Mouse (Mus musculus): ENCODE data around the gene Pgd. TPM values are rescaled to one million over a fixed set of nuclear protein-coding genes. Genes with fewer than 3 reads are reported as not detected.

The Pgd gene
- polyA plus RNA-seq, 1 experiment: 3.6 TPM

GRCm38 (mm10) chr4:149159891-149160290 lies 6.7 kb downstream of the Pgd start:
- no peaks in the 10 kb centered on the region for H3K27me3 ChIP-seq (ENCODE audit: control insufficient read depth)
- peaks cover 4% of the 10 kb centered on the region for H3K4me1 ChIP-seq (ENCODE audit: control insufficient read depth)
- no peak overlapping the region for H3K4me3 ChIP-seq (replicated peaks)
- H3K36me3 ChIP-seq (ENCODE audit: control insufficient read depth): peaks cover 71% of the 10 kb centered on the region
- no peak for TF ChIP-seq TAL1 (IDR thresholded peaks at IDR 0.05; ENCODE audit: low read length)
- TF ChIP-seq GATA1 (IDR thresholded peaks at IDR 0.05; ENCODE audit: low read length): no peak
- H3K9me3 ChIP-seq (ENCODE audit: control insufficient read depth, low read length): no peaks in the 10 kb centered on the region

GRCm38 (mm10) chr4:149159203-149159602 lies 7.4 kb downstream of the Pgd start:
- Histone ChIP-seq H3K9me3 (ENCODE audit: control insufficient read depth, low read length) (no peaks in the 10 kb centered on the region), H3K27me3 (ENCODE audit: control insufficient read depth) (no peaks in the 10 kb centered on the region), H3K36me3 (ENCODE audit: control insufficient read depth) (peaks cover 77% of the 10 kb centered on the region), H3K4me3 (replicated peaks) (no peak overlapping the region), H3K4me1 (ENCODE audit: control insufficient read depth) (peaks cover 3% of the 10 kb centered on the region)
- no peak for TF ChIP-seq TAL1 (IDR thresholded peaks at IDR 0.05; ENCODE audit: low read length)
- no peak for TF ChIP-seq GATA1 (IDR thresholded peaks at IDR 0.05; ENCODE audit: low read length)

- Histone ChIP-seq H3K9me3 (ENCODE audit: control insufficient read depth, low read length) (no peaks in the 10 kb centered on the region), H3K4me3 (replicated peaks) (no peak overlapping the region), H3K27me3 (ENCODE audit: control insufficient read depth) (no peaks in the 10 kb centered on the region), H3K4me1 (ENCODE audit: control insufficient read depth) (no peaks in the 10 kb centered on the region), H3K36me3 (ENCODE audit: control insufficient read depth) (peaks cover 90% of the 10 kb centered on the region)
- TF ChIP-seq GATA1 (IDR thresholded peaks at IDR 0.05; ENCODE audit: low read length) (no peak), TAL1 (IDR thresholded peaks at IDR 0.05; ENCODE audit: low read length) (no peak)
Measured at GRCm38 (mm10) chr4:149157415-149157973, 9.1 kb downstream of the Pgd start.

- TF ChIP-seq GATA1 (IDR thresholded peaks at IDR 0.05; ENCODE audit: low read length): no peak
- no peak for TF ChIP-seq TAL1 (IDR thresholded peaks at IDR 0.05; ENCODE audit: low read length)
- peaks cover 94% of the 10 kb centered on the region for H3K36me3 ChIP-seq (ENCODE audit: control insufficient read depth)
- no peak overlapping the region for H3K4me3 ChIP-seq (replicated peaks)
- no peaks in the 10 kb centered on the region for H3K27me3 ChIP-seq (ENCODE audit: control insufficient read depth)
- no peaks in the 10 kb centered on the region for H3K4me1 ChIP-seq (ENCODE audit: control insufficient read depth)
- H3K9me3 ChIP-seq (ENCODE audit: control insufficient read depth, low read length): 0 out of 2 replicates have a peak, but pooled peaks cover 2% of the 10 kb centered on the region
Measured at GRCm38 (mm10) chr4:149155711-149156110, 10.9 kb downstream of the Pgd start.

- TF ChIP-seq GATA1 (IDR thresholded peaks at IDR 0.05; ENCODE audit: low read length) (no peak), TAL1 (IDR thresholded peaks at IDR 0.05; ENCODE audit: low read length) (no peak)
- H3K36me3 ChIP-seq (ENCODE audit: control insufficient read depth): peaks cover 93% of the 10 kb centered on the region
- no peaks in the 10 kb centered on the region for H3K27me3 ChIP-seq (ENCODE audit: control insufficient read depth)
Measured at GRCm38 (mm10) chr4:149154859-149155258, 11.7 kb downstream of the Pgd start.

GRCm38 (mm10) chr4:149150721-149151120 lies 15.8 kb downstream of the Pgd start:
- Histone ChIP-seq H3K9me3 (ENCODE audit: control insufficient read depth, low read length) (0 out of 2 replicates have a peak, but pooled peaks cover 2% of the 10 kb centered on the region), H3K27me3 (ENCODE audit: control insufficient read depth) (no peaks in the 10 kb centered on the region), H3K4me1 (ENCODE audit: control insufficient read depth) (no peaks in the 10 kb centered on the region), H3K36me3 (ENCODE audit: control insufficient read depth) (peaks cover 56% of the 10 kb centered on the region), H3K4me3 (replicated peaks) (no peak overlapping the region)
- TF ChIP-seq TAL1 (IDR thresholded peaks at IDR 0.05; ENCODE audit: low read length) (no peak), GATA1 (IDR thresholded peaks at IDR 0.05; ENCODE audit: low read length) (no peak)

More at GRCm38 (mm10) chr4:149154859-149155258, 11.7 kb downstream of the Pgd start:
- Histone ChIP-seq H3K9me3 (ENCODE audit: control insufficient read depth, low read length) (0 out of 2 replicates have a peak, but pooled peaks cover 2% of the 10 kb centered on the region), H3K4me3 (replicated peaks) (no peak overlapping the region), H3K4me1 (ENCODE audit: control insufficient read depth) (no peaks in the 10 kb centered on the region)

GRCm38 (mm10) chr4:149150256-149150655 lies 16.3 kb downstream of the Pgd start:
- Histone ChIP-seq H3K36me3 (ENCODE audit: control insufficient read depth) (peaks cover 53% of the 10 kb centered on the region), H3K9me3 (ENCODE audit: control insufficient read depth, low read length) (0 out of 2 replicates have a peak, but pooled peaks cover 2% of the 10 kb centered on the region), H3K4me1 (ENCODE audit: control insufficient read depth) (no peaks in the 10 kb centered on the region), H3K4me3 (replicated peaks) (no peak overlapping the region), H3K27me3 (ENCODE audit: control insufficient read depth) (no peaks in the 10 kb centered on the region)
- TF ChIP-seq TAL1 (IDR thresholded peaks at IDR 0.05; ENCODE audit: low read length) (no peak), GATA1 (IDR thresholded peaks at IDR 0.05; ENCODE audit: low read length) (no peak)

GRCm38 (mm10) chr4:149149611-149150010 lies 17.0 kb downstream of the Pgd start:
- peaks cover 47% of the 10 kb centered on the region for H3K36me3 ChIP-seq (ENCODE audit: control insufficient read depth)
- TF ChIP-seq TAL1 (IDR thresholded peaks at IDR 0.05; ENCODE audit: low read length) (no peak), GATA1 (IDR thresholded peaks at IDR 0.05; ENCODE audit: low read length) (no peak)
- H3K4me1 ChIP-seq (ENCODE audit: control insufficient read depth): no peaks in the 10 kb centered on the region

GRCm38 (mm10) chr4:149149196-149149595 lies 17.4 kb downstream of the Pgd start:
- Histone ChIP-seq H3K36me3 (ENCODE audit: control insufficient read depth) (peaks cover 42% of the 10 kb centered on the region), H3K9me3 (ENCODE audit: control insufficient read depth, low read length) (0 out of 2 replicates have a peak, but pooled peaks cover 2% of the 10 kb centered on the region), H3K27me3 (ENCODE audit: control insufficient read depth) (peaks cover 2% of the 10 kb centered on the region; the same call in 1 of the 2 replicates), H3K4me1 (ENCODE audit: control insufficient read depth) (no peaks in the 10 kb centered on the region), H3K4me3 (replicated peaks) (no peak overlapping the region)
- TF ChIP-seq TAL1 (IDR thresholded peaks at IDR 0.05; ENCODE audit: low read length) (no peak), GATA1 (IDR thresholded peaks at IDR 0.05; ENCODE audit: low read length) (no peak)

More at GRCm38 (mm10) chr4:149149611-149150010, 17.0 kb downstream of the Pgd start:
- H3K9me3 ChIP-seq (ENCODE audit: control insufficient read depth, low read length): 0 out of 2 replicates have a peak, but pooled peaks cover 2% of the 10 kb centered on the region
- no peak overlapping the region for H3K4me3 ChIP-seq (replicated peaks)
- H3K27me3 ChIP-seq (ENCODE audit: control insufficient read depth): peaks cover 2% of the 10 kb centered on the region; the same call in 1 of the 2 replicates

Data from erythroblast, embryonic 14.5 days (primary cell).